Mouse (Mus musculus) lung, postnatal 0 days (tissue): Measurements from ENCODE around the gene Tpp1. TPM values are rescaled to one million over a fixed set of nuclear protein-coding genes. Genes with fewer than 3 reads are reported as not detected.
"Not testable (repeated sequence)": the region's sequence is repeated elsewhere in the genome, so short reads cannot be mapped to it uniquely, and the experiment has no call there.

Experiments
- ATAC-seq: fragments of 200-750 bp; cut with Nextera tagmentation; 2 replicates; pipeline ENCODE4 v1.8.0; 2017; ENCODE audit warnings: moderate library complexity
- DNase-seq: peaks from one replicate; pipeline ENCODE4 v3.0.0-alpha.2; 2016; ENCODE audit warnings: low spot score
- H3K27ac ChIP-seq: fragments of 300-500 bp; sonication (generic); 2 replicates; pipeline ENCODE4 v1.5.1; 2014; ENCODE audit warnings: antibody characterized with exemption, mild to moderate bottlenecking, low read length, mixed read lengths
- H3K27me3 ChIP-seq: fragments of 300-500 bp; sonication (generic); replicated peaks from 2 replicates; pipeline ENCODE4 v1.6.1; 2014; ENCODE audit warnings: low read length, mixed read lengths; ENCODE audit not compliant: insufficient read depth
- H3K36me3 ChIP-seq: fragments of 300-500 bp; sonication (generic); 2 replicates; pipeline ENCODE4 v1.6.1; 2014; ENCODE audit warnings: low read length, mixed read lengths; ENCODE audit not compliant: insufficient read depth
- H3K4me1 ChIP-seq: fragments of 300-500 bp; sonication (generic); 2 replicates; pipeline ENCODE4 v1.6.1; 2014; ENCODE audit warnings: antibody characterized with exemption, low read depth, low read length, mixed read lengths; ENCODE audit not compliant: insufficient read depth
- H3K4me2 ChIP-seq: fragments of 300-500 bp; sonication (generic); replicated peaks from 2 replicates; pipeline ENCODE4 v1.6.1; 2014; ENCODE audit warnings: low read depth, mild to moderate bottlenecking, low read length, moderate library complexity, mixed read lengths
- H3K4me3 ChIP-seq: fragments of 300-500 bp; sonication (generic); 2 replicates; pipeline ENCODE4 v1.5.1; 2014; ENCODE audit warnings: low read depth, low read length
- H3K9ac ChIP-seq: fragments of 300-500 bp; sonication (generic); replicated peaks from 2 replicates; pipeline ENCODE4 v1.6.1; 2014; ENCODE audit warnings: low read depth, mild to moderate bottlenecking
- H3K9me3 ChIP-seq: fragments of 300-500 bp; sonication (generic); 2 replicates; pipeline ENCODE4 v1.6.1; 2016; ENCODE audit warnings: low read length, mixed read lengths
- CTCF ChIP-seq: IDR thresholded peaks from 2 replicates; pipeline ENCODE4 v1.5.1; 2016; ENCODE audit warnings: antibody characterized with exemption, mild to moderate bottlenecking
- EP300 ChIP-seq: IDR thresholded peaks from 2 replicates; pipeline ENCODE4 v1.6.1; 2016; ENCODE audit warnings: antibody characterized with exemption, mild to moderate bottlenecking, control low read depth
- WGBS: fragments of 180-500 bp; shearing (Covaris S2); extraction: QIAGEN DNeasy Blood & Tissue Kit; methylation state at CpG from one replicate; pipeline ENCODE4 v1.1.7; 2014; 5-methylcytosine and 5-hydroxymethylcytosine counted together
- polyA plus RNA-seq: library from polyadenylated mRNA; unstranded; fragments of >200 nt; fragmentation: Nextera tagmentation; extraction: Ambion mirVana; gene quantifications from 2 replicates; pipeline ENCODE4 v1.2.1, GENCODE M21; 2015

The Tpp1 gene
- polyA plus RNA-seq, 1 experiment from 2014 or later, result 107 TPM

DNA sequence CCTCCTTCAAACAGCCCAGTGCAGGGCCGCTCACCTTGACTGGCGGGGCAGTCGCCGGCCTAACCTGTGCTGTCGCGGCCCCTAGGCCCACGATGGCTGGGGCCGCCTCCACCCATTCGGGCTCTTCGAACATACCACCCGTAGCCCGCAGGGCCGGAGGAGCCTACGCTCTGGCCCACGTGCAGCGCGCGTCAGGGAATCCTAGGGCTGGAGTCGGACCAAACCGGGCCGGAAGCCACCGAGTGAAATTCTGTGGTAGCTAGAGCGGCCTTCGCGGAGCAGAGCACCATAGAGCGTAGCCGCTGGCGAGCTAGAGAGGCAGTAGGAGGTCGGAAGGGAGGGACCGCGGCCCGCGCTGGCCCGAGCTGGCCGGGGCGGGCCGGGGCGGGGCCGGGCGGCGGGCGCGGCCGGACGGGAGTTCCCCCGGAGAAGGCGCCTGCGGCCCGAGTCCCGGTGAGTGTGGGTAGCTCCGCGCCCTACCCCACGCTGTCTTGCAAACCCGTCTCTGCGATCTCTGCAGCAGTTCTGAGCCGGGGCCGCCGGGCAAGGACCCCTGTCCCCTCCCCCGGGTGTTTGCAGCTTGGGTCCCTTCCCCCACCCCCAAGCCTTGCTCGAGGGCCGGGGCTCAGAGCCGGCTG lies 15.7 kb downstream of the Tpp1 start, which contains the start of gene Ilk:
TSS of gene Ilk (plus strand) at position 329 of the 638 bp plus-strand sequence.
- no peaks in the 10 kb centered on the region for H3K9me3 ChIP-seq
- peaks cover 10% of the 10 kb centered on the region; the same call in 1 of the 2 replicates for H3K4me1 ChIP-seq
- peak; percentile 97 for DNase-seq
- peak within 1 kb of the TSS; percentile 97 for H3K9ac ChIP-seq
- peak within 1 kb of the TSS; percentile 97 for H3K27ac ChIP-seq
- peak; percentile 96 for ATAC-seq
- peak within 1 kb of the TSS; percentile 88 for H3K4me3 ChIP-seq
- peak within 1 kb of the TSS; percentile 87 for H3K4me2 ChIP-seq
- TF ChIP-seq EP300, result no peak
- TF ChIP-seq CTCF, result no peak
- H3K36me3 ChIP-seq, result peaks cover 46% of the 10 kb centered on the region
- under 1% methylated on average over 47 of the region's 62 CpGs for WGBS
- no peaks in the 10 kb centered on the region for H3K27me3 ChIP-seq

DNA sequence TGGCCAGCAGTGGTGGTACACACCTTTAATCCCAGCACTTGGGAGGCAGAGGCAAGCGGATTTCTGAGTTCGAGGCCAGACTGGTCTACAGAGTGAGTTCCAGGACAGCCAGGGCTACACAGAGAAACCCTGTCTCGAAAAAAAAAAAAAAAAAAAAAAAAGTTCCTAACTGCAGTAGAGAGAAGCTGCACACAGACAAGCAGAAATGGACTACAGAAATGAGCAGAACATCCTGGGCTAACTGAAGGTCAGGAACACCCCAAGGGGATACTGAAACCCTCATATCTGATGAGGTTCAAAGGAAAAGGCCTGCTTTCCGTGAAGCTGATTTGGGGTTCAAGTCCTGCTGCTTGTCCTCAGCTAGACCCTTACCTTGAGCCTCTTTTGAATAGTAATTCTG lies 16.6 kb downstream of the Tpp1 start:
- WGBS, result 25% methylated on average over 3 of the region's 4 CpGs
- H3K9me3 ChIP-seq, H3K27me3 ChIP-seq, ATAC-seq: not testable (repeated sequence)
- peak; percentile 12 for DNase-seq
- peaks cover 10% of the 10 kb centered on the region; the same call in 1 of the 2 replicates for H3K4me1 ChIP-seq
- H3K4me3 ChIP-seq, result peak overlapping the region; percentile 88
- peaks cover 38% of the 10 kb centered on the region for H3K36me3 ChIP-seq
- peak overlapping the region; percentile 97 for H3K27ac ChIP-seq
- H3K4me2 ChIP-seq, result peak overlapping the region; percentile 87
- H3K9ac ChIP-seq, result peak overlapping the region; percentile 97

DNA sequence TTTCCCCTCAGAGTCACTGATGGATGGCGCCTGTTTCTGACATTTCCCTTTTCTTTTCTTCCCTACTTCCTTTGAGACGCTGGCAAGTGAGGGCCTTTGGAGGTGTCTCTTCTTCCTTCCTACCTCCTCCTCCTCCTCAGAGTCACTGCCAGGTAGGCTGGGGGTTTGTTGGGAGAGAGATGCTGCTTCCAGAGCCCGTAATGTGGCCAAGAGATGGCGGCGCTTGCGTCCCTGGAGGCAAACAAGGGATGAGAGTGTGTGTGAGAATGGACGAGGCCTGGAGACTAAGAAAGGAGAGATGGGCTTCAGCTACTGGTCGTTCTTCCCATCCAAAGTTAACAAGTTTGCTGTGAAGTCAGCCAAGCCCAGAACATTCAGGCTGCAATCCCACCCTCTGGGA lies 17.2 kb downstream of the Tpp1 start:
- no peak for TF ChIP-seq EP300
- TF ChIP-seq CTCF, result no peak
- Histone ChIP-seq H3K4me1 (peaks cover 10% of the 10 kb centered on the region; the same call in 1 of the 2 replicates), H3K9me3 (no peaks in the 10 kb centered on the region), H3K4me3 (no peak overlapping the region), H3K4me2 (no peak overlapping the region), H3K27me3 (no peaks in the 10 kb centered on the region), H3K27ac (no peak overlapping the region), H3K9ac (no peak overlapping the region), H3K36me3 (peaks cover 31% of the 10 kb centered on the region)
- ATAC-seq, result no peak
- WGBS, result 80% methylated on average over 8 of the region's 8 CpGs
- DNase-seq, result peak; percentile 5

DNA sequence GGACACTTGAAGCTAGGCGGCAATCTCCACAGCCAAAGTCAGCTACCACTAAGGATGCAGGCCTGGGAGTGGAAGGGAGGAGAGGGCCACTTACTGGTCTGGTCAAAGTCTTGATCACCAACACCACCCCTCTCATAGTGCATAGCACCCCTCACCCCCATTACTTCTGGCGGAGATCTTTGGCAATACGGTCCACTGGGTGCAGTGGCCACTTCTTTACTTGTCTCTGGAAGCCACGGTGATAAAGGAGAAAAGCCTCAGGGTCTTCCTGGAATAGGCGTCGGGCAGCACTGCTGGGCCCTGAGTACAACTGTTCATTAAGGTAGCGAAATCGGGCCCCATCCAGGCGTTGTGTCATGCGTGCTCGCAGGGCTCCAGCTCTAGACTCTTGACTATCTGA lies 18.2 kb downstream of the Tpp1 start:
- Histone ChIP-seq H3K4me1 (peaks cover 4% of the 10 kb centered on the region; the same call in 1 of the 2 replicates), H3K27me3 (no peaks in the 10 kb centered on the region), H3K9ac (no peak overlapping the region), H3K9me3 (no peaks in the 10 kb centered on the region), H3K4me3 (no peak overlapping the region), H3K27ac (no peak overlapping the region), H3K4me2 (no peak overlapping the region), H3K36me3 (peaks cover 27% of the 10 kb centered on the region)
- ATAC-seq (no peak), DNase-seq (no peak)
- 96% methylated on average over 11 of the region's 11 CpGs for WGBS
- no peak for TF ChIP-seq EP300
- no peak for TF ChIP-seq CTCF

DNA sequence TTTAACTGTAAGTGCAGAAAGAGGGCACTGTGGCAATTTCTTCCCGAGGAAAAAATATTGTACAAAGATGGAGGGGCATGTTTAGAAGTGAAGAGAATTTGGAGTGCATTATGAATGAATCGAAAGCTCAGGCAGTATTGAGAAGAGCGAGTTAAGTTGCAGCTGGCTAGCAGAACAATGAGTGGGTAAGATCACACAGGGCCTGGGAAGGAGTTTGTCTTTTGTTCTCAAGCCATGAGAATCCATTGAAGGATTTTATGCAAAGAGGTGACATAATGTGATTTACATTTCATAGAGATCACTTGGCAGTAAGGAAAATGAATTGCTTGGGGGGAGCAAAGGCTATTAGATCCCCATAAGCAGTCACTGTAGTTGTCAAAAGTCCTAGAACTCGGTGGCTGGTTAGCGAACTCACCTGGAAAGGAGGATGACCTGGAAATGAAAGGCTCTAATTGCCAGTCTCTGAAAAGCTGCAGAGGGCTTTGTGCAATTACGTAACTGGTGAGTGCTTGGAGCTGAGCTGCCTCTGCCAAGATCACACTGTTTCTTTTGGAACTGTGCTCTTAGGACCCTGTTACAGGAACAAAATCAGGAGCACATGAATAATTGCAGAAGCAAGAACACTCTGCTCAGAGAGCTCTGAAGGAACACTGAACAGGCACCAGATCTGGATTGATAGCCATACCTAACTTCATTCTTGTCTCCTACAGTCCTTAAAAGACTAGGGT lies 23.2 kb downstream of the Tpp1 start:
- peak; percentile 39 for DNase-seq
- Histone ChIP-seq H3K4me3 (no peak overlapping the region), H3K9ac (no peak overlapping the region), H3K27me3 (no peaks in the 10 kb centered on the region), H3K4me2 (no peak overlapping the region), H3K4me1 (no peaks in the 10 kb centered on the region), H3K36me3 (peaks cover 24% of the 10 kb centered on the region), H3K27ac (no peak overlapping the region), H3K9me3 (no peaks in the 10 kb centered on the region)
- WGBS, result 80% methylated on average over 6 of the region's 6 CpGs
- TF ChIP-seq EP300 (no peak), CTCF (no peak)
- no peak for ATAC-seq

DNA sequence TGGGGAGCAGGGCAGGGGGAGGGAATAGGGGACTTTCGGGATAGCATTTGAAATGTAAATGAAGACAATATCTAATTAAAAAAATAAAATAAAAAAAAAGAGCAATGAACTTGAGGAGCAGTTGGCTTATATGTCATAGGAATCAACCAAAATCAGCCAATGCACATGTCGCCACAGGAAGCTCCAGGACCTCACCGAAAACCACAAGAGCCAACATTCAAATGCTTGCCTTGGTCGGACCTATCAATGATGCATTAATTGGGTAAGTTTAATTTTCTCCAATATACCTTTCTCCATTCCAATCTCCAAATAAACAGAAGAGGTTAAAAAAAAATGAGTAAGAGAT lies 25.1 kb downstream of the Tpp1 start:
- no peaks in the 10 kb centered on the region for H3K9me3 ChIP-seq
- no peak for TF ChIP-seq EP300
- TF ChIP-seq CTCF, result no peak
- WGBS, result 90% methylated on average over 4 of the region's 4 CpGs
- no peaks in the 10 kb centered on the region for H3K27me3 ChIP-seq
- H3K36me3 ChIP-seq, result peaks cover 6% of the 10 kb centered on the region; the same call in 1 of the 2 replicates
- no peak overlapping the region for H3K27ac ChIP-seq
- H3K4me1 ChIP-seq, result no peaks in the 10 kb centered on the region
- no peak overlapping the region for H3K4me2 ChIP-seq
- ATAC-seq, result no peak
- H3K4me3 ChIP-seq, result no peak overlapping the region
- no peak overlapping the region for H3K9ac ChIP-seq
- DNase-seq, result no peak
